Mouse (Mus musculus): ENCODE data around the gene Inf2.

The Inf2 gene

DNA sequence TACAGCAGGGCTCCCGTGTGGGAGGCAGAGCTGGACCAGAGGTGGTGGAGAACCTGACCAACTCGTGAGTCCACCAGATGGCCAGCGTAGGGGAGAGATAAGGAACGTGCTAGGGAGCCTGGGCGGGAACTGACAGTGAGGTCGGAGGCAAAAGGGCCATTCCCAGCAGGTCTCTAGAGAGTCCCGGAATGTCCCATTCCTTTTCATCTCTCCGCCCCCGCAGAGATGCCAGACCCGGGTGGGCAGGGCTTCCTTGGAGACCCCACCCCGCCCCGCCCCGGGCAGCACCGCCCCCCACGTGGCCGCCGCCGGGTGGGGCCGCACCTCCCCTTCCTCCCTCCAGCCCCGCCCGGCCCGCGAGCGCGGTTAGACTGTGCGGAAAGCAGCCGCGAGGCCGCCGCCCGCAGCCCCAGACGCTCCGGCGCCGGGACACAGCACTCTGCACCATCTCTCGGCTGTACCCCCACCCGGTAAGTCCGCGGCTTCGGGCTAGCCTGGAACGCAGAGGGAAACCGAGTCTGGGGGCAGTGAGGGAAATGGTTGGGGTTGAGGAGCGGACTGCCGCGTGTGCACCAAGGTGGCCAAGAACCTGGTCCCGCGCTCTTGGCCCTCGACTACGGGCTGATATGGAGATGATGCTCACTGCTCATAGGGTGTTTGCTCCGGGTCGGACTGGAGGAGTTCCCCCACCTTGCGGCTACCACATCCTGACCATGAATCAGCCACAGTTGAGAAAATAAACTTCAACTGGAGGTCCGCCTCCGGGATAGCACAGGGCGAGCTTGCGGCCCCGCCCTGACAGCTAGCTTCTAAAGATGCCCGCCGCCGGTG is at the start of gene Inf2:
Gene Inf2 (plus strand): TSS at position 359 of the 831 bp plus-strand sequence.
- peak; percentile 79 for DNase-seq (ENCODE audit: low spot score in 2 of 2)

GRCm38 (mm10) chr12:112539466-112539965 is 49.1 kb upstream of the Inf2 start:
- no peak for DNase-seq (ENCODE audit: low spot score in 2 of 2)

DNA sequence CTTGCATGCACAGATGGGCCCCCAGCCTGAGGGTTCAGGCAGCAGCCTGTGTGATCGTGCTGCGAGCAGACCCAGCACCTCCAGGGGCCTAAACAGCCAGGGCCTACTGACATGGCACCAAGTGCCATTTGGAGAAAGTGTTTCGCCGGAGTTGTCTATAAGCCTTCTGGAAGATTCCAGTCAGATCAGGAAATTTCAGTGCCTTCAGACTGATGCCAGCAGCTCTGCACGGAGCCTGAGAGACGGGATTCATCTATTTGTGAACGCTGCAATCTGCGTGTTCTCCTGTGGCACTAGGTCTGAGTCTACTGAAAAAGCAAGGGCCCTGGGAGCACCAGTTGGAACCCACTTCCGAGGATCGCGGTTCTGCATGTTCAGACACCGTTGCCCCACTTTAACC is 48.3 kb upstream of the Inf2 start:
- no peak for DNase-seq (ENCODE audit: low spot score in 2 of 2)

DNA sequence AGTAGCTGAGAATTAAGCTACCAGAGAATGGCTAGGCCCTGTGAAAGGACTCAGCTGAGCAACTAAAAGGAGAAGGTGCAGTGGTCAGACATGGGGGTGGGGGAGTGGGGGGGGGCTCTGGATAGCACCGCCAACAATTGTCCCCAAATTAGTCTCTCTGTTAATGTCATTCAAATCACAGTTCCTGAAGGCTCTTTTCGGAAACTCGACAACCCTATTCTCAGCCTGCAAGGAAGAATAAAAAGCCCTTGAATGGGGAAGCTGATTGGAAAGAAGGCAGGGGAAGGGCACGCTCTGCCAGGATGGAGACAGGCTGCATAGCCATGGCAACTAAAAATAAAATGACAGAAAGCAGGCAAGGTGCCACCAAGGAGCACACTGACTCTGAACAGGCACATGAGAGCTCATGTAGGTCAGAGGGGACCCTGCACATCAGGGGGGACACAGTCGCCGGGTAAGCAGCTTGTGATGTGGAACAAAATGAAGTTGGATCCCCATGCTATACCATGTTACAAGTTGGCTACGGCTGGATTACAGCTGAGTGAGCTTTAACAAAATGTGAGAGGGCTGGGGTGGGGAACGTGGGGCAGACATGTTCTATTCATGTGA is 47.0 kb upstream of the Inf2 start:
- peak; percentile 17 to 38 for DNase-seq (ENCODE audit: low spot score in 2 of 2)

DNA sequence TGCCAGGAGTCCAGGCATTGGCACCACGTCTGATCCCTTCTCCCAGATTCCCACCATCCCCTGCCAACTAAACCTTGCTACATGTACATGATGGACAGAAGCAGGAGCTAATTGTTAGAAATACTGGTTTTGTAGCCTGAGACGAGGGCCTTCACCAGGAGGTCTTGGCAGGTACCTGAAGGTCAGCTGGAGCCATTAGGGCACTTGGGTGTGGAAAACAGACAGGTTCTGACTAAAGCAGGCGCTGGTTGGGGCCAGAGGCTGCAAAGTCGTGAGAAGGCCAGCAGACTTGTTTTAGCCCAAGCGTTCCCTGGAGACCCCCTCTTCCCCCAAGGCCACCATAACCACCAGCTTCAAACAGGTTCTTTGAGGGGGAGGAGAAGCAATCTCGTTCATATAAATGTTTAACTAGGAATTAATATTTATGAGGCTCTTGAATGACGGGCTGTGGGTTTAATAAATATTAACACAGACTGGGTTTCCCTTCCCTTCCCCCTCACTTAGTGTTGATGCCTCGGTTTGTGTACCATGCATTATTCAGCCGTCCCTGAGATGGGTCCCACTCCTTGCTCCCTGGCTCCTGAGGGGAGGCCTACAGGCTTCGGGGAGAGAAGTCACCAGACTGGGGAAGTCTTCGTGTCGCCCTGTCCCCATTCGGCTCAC is 46.2 kb upstream of the Inf2 start:
- no peak for DNase-seq (ENCODE audit: low spot score in 2 of 2)

GRCm38 (mm10) chr12:112542920-112543300 is 45.7 kb upstream of the Inf2 start:
- DNase-seq (ENCODE audit: low spot score in 2 of 2) = peak; percentile 90 to 92

GRCm38 (mm10) chr12:112543941-112544340 is 44.6 kb upstream of the Inf2 start:
- DNase-seq (ENCODE audit: low spot score in 2 of 2) = no peak

GRCm38 (mm10) chr12:112544946-112545701 is 43.5 kb upstream of the Inf2 start:
- no peak for DNase-seq (ENCODE audit: low spot score in 2 of 2)

GRCm38 (mm10) chr12:112546110-112546509 is 42.5 kb upstream of the Inf2 start:
- no peak for DNase-seq (ENCODE audit: low spot score in 2 of 2)

GRCm38 (mm10) chr12:112549287-112549686 is 39.3 kb upstream of the Inf2 start:
- no peak for DNase-seq (ENCODE audit: low spot score in 2 of 2)

DNA sequence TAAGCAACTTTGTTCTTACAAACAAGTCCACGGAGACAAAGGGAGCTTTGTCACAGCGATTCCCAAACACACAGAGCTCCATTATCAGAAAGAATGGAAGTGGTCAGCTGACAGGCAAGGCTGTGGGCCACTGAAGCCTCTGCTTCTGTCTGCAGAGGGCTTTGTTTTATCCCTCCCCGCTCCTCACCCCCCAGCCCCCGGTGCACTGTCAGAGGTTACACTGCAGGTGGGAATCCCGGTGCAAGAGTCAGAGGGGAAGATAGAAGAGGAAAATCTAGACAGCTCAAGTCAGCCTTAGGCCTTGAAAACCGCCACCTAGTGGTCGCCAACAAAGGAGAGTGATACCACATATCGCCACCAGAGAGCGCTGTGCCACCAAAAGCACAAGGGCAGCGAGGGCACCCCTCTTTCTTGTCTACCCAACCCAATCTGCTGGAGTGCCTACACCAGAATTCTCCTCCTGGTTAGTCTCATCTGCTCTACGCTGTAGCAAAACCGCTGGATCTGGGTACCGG is 36.7 kb upstream of the Inf2 start:
- peak; percentile 95 to 97 for DNase-seq (ENCODE audit: low spot score in 2 of 2)

- DNase-seq (ENCODE audit: low spot score in 2 of 2) = no peak
These were observed 36.1 kb upstream of the Inf2 start for GRCm38 (mm10) chr12:112552520-112552919.

- DNase-seq (ENCODE audit: low spot score in 2 of 2) = no peak
These were observed 33.7 kb upstream of the Inf2 start for GRCm38 (mm10) chr12:112554900-112555299.

GRCm38 (mm10) chr12:112556531-112557060 is 32.0 kb upstream of the Inf2 start:
- no peak for DNase-seq (ENCODE audit: low spot score in 2 of 2)

GRCm38 (mm10) chr12:112557219-112557618 is 31.4 kb upstream of the Inf2 start:
- DNase-seq (ENCODE audit: low spot score in 2 of 2) = no peak

- no peak for DNase-seq (ENCODE audit: low spot score in 2 of 2)
These were observed 29.4 kb upstream of the Inf2 start for GRCm38 (mm10) chr12:112559231-112559630.

- no peak for DNase-seq (ENCODE audit: low spot score in 2 of 2)
These were observed 28.9 kb upstream of the Inf2 start for GRCm38 (mm10) chr12:112559671-112560070.

DNA sequence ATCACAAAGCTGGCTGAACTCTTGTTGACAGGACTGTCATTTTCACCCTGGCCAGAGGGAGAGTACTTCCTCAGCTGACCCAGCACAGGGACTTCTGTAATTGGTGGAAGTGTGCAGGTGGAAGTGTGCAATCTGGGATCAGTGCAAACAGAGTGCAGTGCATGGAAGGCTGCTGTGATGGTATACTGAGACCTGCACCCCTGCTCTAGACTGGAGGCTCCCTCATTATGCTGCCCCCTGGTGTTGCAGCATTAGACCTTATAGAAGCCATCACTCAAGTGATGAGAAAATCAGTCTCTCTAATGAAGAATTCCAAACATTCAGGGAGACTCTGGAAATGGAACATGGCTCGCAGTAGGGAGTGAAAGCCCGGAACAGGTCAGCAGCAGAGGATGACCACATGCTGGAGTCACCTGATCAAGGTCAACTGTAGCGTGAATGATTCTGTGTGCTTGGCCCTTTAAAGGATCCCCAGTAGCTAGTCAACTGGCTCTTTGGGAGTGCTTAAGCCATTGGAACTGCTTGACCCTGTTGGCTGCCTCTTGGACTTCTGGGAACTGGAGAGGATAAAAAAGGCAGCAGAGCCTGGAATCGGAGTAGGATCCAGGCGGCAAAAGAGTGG is 28.3 kb upstream of the Inf2 start:
- no peak for DNase-seq (ENCODE audit: low spot score in 2 of 2)

DNA sequence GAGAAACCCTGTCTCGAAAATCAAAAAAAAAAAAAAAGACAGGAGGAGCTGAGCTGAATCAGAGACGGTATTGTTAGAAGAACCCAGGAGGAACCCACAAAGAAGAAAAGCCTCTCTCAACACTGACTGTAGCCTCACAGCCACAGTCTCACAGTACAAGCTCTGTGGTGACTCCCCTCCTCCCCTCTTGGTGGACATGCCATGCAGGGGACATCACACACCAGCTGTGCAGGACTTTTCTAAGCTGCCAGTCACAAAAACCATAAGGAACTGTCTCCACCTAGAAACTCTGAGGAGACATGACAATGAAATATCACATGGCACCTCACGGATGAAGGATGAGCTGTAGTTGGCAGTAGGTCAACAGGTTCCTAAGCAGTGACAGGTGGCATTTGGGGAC is 27.4 kb upstream of the Inf2 start:
- no peak for DNase-seq (ENCODE audit: low spot score in 2 of 2)

DNA sequence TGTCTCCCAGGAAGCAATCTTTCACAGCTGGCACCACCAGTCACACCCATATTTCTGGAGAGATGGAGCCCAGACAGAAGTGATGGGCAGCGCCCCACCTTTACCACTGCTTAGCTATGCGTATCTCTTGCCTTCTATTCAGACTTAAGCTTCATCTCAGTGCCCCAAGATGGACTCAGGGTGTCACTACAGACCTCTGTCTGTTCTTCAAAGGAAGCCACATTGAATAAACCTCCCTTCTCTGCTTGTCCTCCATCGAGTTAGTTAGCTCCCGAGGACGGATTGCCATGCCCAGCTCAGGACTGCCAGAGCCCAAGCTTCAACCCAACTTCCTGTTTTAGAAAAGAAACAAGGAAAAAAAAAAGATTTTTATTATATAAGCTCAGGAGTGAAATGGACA is 26.1 kb upstream of the Inf2 start:
- DNase-seq (ENCODE audit: low spot score in 2 of 2) = no peak

GRCm38 (mm10) chr12:112563011-112563410 is 25.6 kb upstream of the Inf2 start:
- DNase-seq (ENCODE audit: low spot score in 2 of 2) = no peak
